Mouse (Mus musculus): ENCODE measurements around the gene Gm6040. TPM values are rescaled to one million over a fixed set of nuclear protein-coding genes. Genes with fewer than 3 reads are reported as not detected.

Gene Gm6040
- polyA plus RNA-seq, 1 experiment from 2014 or later = not detected

Other genes starting within 250 kb of the Gm6040 start
- not detected in 2 replicates for gene Defb33, start 29.4 kb downstream of the Gm6040 start, polyA plus RNA-seq (2015; fragmentation: Nextera tagmentation; extraction: Ambion mirVana)
- gene Gm15056, start 19.4 kb downstream of the Gm6040 start, polyA plus RNA-seq (2015; fragmentation: Nextera tagmentation; extraction: Ambion mirVana) = not detected in 2 replicates
- not detected in 2 replicates for gene AY761185, start 22.6 kb upstream of the Gm6040 start, polyA plus RNA-seq (2015; fragmentation: Nextera tagmentation; extraction: Ambion mirVana)
- 0.55 TPM in 1 of 2 replicates, not detected in the other for gene Defa21, start 103.5 kb upstream of the Gm6040 start, polyA plus RNA-seq (2015; fragmentation: Nextera tagmentation; extraction: Ambion mirVana)
- 0.68 TPM in 1 of 2 replicates, not detected in the other for gene Defa23, start 133.0 kb upstream of the Gm6040 start, polyA plus RNA-seq (2015; fragmentation: Nextera tagmentation; extraction: Ambion mirVana)
- gene Defa35, start 143.0 kb upstream of the Gm6040 start, polyA plus RNA-seq (2015; fragmentation: Nextera tagmentation; extraction: Ambion mirVana) = not detected in 2 replicates
- not detected in 2 replicates for gene Defa25, start 162.4 kb upstream of the Gm6040 start, polyA plus RNA-seq (2015; fragmentation: Nextera tagmentation; extraction: Ambion mirVana)
- not detected in 2 replicates for gene Gm14851, start 174.0 kb upstream of the Gm6040 start, polyA plus RNA-seq (2015; fragmentation: Nextera tagmentation; extraction: Ambion mirVana)
- 0.71 TPM in 1 of 2 replicates, not detected in the other for gene Defa30, start 212.6 kb upstream of the Gm6040 start, polyA plus RNA-seq (2015; fragmentation: Nextera tagmentation; extraction: Ambion mirVana)
- 2.1 TPM in 1 of 2 replicates, not detected in the other for gene Defa22, start 240.2 kb upstream of the Gm6040 start, polyA plus RNA-seq (2015; fragmentation: Nextera tagmentation; extraction: Ambion mirVana)

All from heart, embryonic 16.5 days (tissue).